Mouse (Mus musculus): Measurements from ENCODE around the gene Sdr39u1.

DNA sequence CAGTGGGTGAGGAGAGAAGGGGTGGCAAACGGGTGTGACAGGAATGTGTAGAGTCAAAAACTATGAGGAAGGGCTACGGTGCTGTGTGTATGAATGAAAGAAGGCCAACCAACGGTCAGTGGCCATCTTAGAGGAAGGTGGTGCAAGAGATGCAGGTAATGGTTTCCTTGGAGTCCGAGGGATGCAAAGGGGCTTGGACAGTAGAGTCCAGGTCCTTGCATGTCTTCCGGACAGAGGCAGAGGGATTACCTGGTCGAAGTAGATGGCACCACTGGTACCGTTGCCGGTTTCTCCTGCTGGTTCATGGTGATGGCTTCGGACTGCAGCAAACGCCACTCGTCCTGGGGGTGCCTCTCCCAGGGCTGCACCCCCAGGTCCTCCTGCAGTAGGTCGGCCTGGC is 16.4 kb downstream of the Sdr39u1 start:
- TF ChIP-seq CTCF (IDR thresholded peaks at IDR 0.05; ENCODE audit: borderline replicate concordance, insufficient read depth, low read length) (no peak), POLR2A (IDR thresholded peaks at IDR 0.05; ENCODE audit: low read depth, low read length) (no peak)

Measured in embryonic fibroblast, embryonic 13.5 days (primary cell).